Mouse (Mus musculus) midbrain, embryonic 14.5 days (tissue): ENCODE data around the gene 4930539E08Rik. TPM values are rescaled to one million over a fixed set of nuclear protein-coding genes. Genes with fewer than 3 reads are reported as not detected.

Experiments used
- ATAC-seq: fragments of 200-750 bp; cut with Nextera tagmentation; 2 replicates; pipeline ENCODE4 v1.8.0; 2017; ENCODE audit warnings: moderate number of reproducible peaks, moderate library complexity; ENCODE audit not compliant: low FRiP score, low TSS enrichment
- DNase-seq: peaks from one replicate; pipeline ENCODE4 v3.0.0-alpha.2; 2015
- H3K27ac ChIP-seq: fragments of 300-500 bp; sonication (generic); replicated peaks from 2 replicates; pipeline ENCODE4 v1.5.1; 2014; ENCODE audit warnings: mild to moderate bottlenecking, low read depth, low read length, moderate library complexity
- H3K27me3 ChIP-seq: fragments of 300-500 bp; sonication (generic); 2 replicates; pipeline ENCODE4 v1.6.1; 2014; ENCODE audit warnings: low read length, control low read depth, mixed read lengths; ENCODE audit not compliant: control insufficient read depth, insufficient read depth
- H3K36me3 ChIP-seq: fragments of 300-500 bp; sonication (generic); 2 replicates; pipeline ENCODE4 v1.6.1; 2014; ENCODE audit warnings: low read length, control low read depth; ENCODE audit not compliant: control insufficient read depth, insufficient read depth
- H3K4me1 ChIP-seq: fragments of 300-500 bp; sonication (generic); 2 replicates; pipeline ENCODE4 v1.6.1; 2014; ENCODE audit warnings: mild to moderate bottlenecking, antibody characterized with exemption, low read length, control low read depth; ENCODE audit not compliant: control insufficient read depth, insufficient read depth
- H3K4me2 ChIP-seq: fragments of 300-500 bp; sonication (generic); 2 replicates; pipeline ENCODE4 v1.6.1; 2014; ENCODE audit warnings: mild to moderate bottlenecking, low read length, moderate library complexity
- H3K4me3 ChIP-seq: fragments of 300-500 bp; sonication (generic); replicated peaks from 2 replicates; pipeline ENCODE4 v1.5.1; 2014; ENCODE audit warnings: low read depth, low read length
- H3K9ac ChIP-seq: fragments of 300-500 bp; sonication (generic); replicated peaks from 2 replicates; pipeline ENCODE4 v1.6.1; 2014; ENCODE audit warnings: mild to moderate bottlenecking, low read length, moderate library complexity
- H3K9me3 ChIP-seq: fragments of 300-500 bp; sonication (generic); 2 replicates; pipeline ENCODE4 v1.6.1; 2016; ENCODE audit warnings: low read length, control low read depth, mixed read lengths; ENCODE audit not compliant: control insufficient read depth
- WGBS: fragments of 180-500 bp; shearing (Covaris S2); extraction: QIAGEN DNeasy Blood & Tissue Kit; methylation state at CpG from one replicate; pipeline ENCODE4 v1.1.7; 2014; 5-methylcytosine and 5-hydroxymethylcytosine counted together
- polyA plus RNA-seq: library from polyadenylated mRNA; unstranded; fragments of >200 nt; fragmentation: Nextera tagmentation; extraction: Ambion mirVana; gene quantifications from 2 replicates; pipeline ENCODE4 v1.2.1, GENCODE M21; 2014

4930539E08Rik gene
- polyA plus RNA-seq, 1 experiment from 2014 or later: 1.2 TPM

- H3K9ac ChIP-seq: peak overlapping the region; percentile 18; the same call in 1 of the 2 replicates
- H3K4me1 ChIP-seq: peaks cover 16% of the 10 kb centered on the region
- H3K4me2 ChIP-seq: peak overlapping the region; percentile 28
Measured at GRCm38 (mm10) chr17:28904546-28905376, 10.4 kb downstream of the 4930539E08Rik start.

DNA sequence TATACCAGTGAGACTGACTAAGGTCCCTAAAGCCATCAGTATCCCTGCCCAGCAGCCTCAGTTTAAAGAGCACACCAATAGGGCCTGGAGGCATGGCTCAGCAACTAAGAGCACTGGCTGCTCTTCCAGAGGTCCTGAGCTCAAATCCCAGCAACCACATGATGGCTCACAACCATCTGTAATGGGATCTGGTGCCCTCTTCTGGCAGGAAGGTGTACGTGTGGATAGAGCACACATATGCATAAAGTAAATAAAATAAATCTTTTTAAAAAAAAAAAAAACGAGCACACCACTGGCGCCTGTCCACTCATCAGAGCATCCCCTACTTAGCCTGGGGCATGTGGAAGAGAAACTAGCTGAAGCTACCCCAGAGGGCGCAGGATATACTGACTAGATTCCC is 13.6 kb downstream of the 4930539E08Rik start:
- Histone ChIP-seq H3K9me3 (no peaks in the 10 kb centered on the region), H3K4me1 (peaks cover 21% of the 10 kb centered on the region), H3K27ac (no peak overlapping the region), H3K9ac (no peak overlapping the region), H3K4me2 (no peak overlapping the region), H3K27me3 (no peaks in the 10 kb centered on the region), H3K36me3 (no peaks in the 10 kb centered on the region), H3K4me3 (no peak overlapping the region)
- ATAC-seq (no peak), DNase-seq (no peak)
- 63% methylated on average over 4 of the region's 4 CpGs for WGBS

More at GRCm38 (mm10) chr17:28904546-28905376, 10.4 kb downstream of the 4930539E08Rik start:
- Histone ChIP-seq H3K36me3 (no peaks in the 10 kb centered on the region), H3K27ac (peak overlapping the region; percentile 86), H3K4me3 (no peak overlapping the region), H3K9me3 (no peaks in the 10 kb centered on the region), H3K27me3 (peaks cover 8% of the 10 kb centered on the region; the same call in 1 of the 2 replicates)
- WGBS: 23% methylated on average over 23 of the region's 23 CpGs
- DNase-seq: peak; percentile 86
- peak; percentile 79; the same call in 1 of the 2 replicates for ATAC-seq

DNA sequence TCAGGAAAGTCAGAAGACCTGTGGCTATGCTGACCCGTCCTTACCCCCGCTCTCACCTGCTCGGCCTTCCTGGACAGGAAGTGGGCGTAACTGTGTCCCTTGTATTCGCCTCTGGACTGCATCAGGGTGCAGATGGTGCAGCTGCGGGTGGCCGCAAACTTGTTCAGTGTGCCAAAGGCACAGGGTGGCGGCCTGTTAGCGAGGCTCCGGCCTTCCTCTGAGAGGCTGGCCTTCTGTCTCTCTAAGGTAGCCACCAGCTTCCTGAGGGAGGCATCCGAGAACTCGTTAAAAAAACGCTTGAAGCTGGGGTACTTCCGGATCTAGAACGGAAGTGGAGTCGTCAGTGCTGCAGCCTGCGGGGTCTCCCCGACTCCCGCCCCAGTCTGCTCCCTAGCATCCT is 15.7 kb downstream of the 4930539E08Rik start:
- H3K36me3 ChIP-seq: no peaks in the 10 kb centered on the region
- H3K27ac ChIP-seq: no peak overlapping the region
- H3K4me1 ChIP-seq: peaks cover 9% of the 10 kb centered on the region
- DNase-seq: no peak
- H3K9me3 ChIP-seq: no peaks in the 10 kb centered on the region
- no peak overlapping the region for H3K4me2 ChIP-seq
- 82% methylated on average over 19 of the region's 19 CpGs for WGBS
- no peak for ATAC-seq
- H3K4me3 ChIP-seq: no peak overlapping the region
- H3K9ac ChIP-seq: no peak overlapping the region
- no peaks in the 10 kb centered on the region for H3K27me3 ChIP-seq

DNA sequence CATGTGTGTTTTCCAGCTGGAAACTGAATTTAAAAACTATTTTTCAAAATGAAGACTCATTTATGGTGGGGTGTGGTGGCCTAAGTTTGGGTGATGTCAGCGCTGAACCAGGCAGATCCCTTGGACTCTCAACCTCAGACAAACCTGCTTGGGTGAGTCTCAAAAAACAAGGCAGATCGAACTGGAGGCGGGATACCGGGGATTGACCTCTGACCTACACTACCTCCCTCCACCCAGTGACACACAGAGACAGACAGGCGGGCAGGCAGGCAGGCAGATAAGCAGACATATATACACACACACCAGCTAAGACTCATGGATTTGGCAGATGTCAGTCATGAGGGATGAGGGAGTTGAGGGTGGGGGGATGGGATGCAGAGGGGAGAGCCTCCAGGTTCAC is 16.9 kb downstream of the 4930539E08Rik start:
- Histone ChIP-seq H3K9me3 (no peaks in the 10 kb centered on the region), H3K4me3 (no peak overlapping the region), H3K27me3 (no peaks in the 10 kb centered on the region), H3K27ac (no peak overlapping the region), H3K4me2 (no peak overlapping the region), H3K36me3 (no peaks in the 10 kb centered on the region), H3K4me1 (peaks cover 5% of the 10 kb centered on the region; the same call in 1 of the 2 replicates), H3K9ac (no peak overlapping the region)
- DNase-seq: no peak
- ATAC-seq: no peak
- 59% methylated on average over 5 of the region's 5 CpGs for WGBS

DNA sequence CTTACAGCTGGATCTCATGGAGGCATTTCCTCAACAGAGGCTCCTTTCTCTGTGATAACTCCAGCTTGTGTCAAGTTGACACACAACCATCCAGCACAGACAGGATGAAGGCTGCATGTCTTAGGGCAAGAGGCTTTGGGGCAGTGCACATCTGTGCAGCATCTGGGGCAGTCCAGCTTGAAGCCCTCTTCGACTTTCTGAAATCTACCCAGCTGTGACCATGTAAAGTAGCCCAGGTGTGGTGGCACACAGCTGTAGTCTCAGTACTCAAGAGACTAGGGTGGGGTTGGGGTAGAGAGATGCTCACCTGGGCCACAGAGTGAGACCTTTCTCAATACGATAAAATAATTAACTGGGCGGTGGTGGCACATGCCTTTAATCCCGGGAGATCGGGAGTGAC is 17.3 kb downstream of the 4930539E08Rik start:
- Histone ChIP-seq H3K36me3 (no peaks in the 10 kb centered on the region), H3K4me3 (no peak overlapping the region), H3K27me3 (no peaks in the 10 kb centered on the region), H3K4me1 (peaks cover 5% of the 10 kb centered on the region; the same call in 1 of the 2 replicates), H3K4me2 (no peak overlapping the region), H3K9me3 (no peaks in the 10 kb centered on the region), H3K27ac (no peak overlapping the region), H3K9ac (no peak overlapping the region)
- WGBS: 90% methylated on average over 5 of the region's 5 CpGs
- DNase-seq (no peak), ATAC-seq (no peak)

- Histone ChIP-seq H3K27ac (no peak overlapping the region), H3K36me3 (no peaks in the 10 kb centered on the region), H3K4me2 (no peak overlapping the region), H3K27me3 (no peaks in the 10 kb centered on the region), H3K9ac (no peak overlapping the region), H3K4me3 (no peak overlapping the region), H3K9me3 (no peaks in the 10 kb centered on the region), H3K4me1 (peaks cover 5% of the 10 kb centered on the region; the same call in 1 of the 2 replicates)
- no peak for DNase-seq
- WGBS: 94% methylated on average over 11 of the region's 11 CpGs
- ATAC-seq: no peak
Measured at GRCm38 (mm10) chr17:28896095-28896780, 18.9 kb downstream of the 4930539E08Rik start.

GRCm38 (mm10) chr17:28895217-28895875 is 19.8 kb downstream of the 4930539E08Rik start:
- ATAC-seq (no peak), DNase-seq (no peak)
- no peaks in the 10 kb centered on the region for H3K27me3 ChIP-seq
- no peak overlapping the region for H3K4me2 ChIP-seq
- no peak overlapping the region for H3K27ac ChIP-seq
- H3K4me3 ChIP-seq: no peak overlapping the region
- H3K36me3 ChIP-seq: no peaks in the 10 kb centered on the region
- H3K9ac ChIP-seq: no peak overlapping the region
- WGBS: 95% methylated on average over 21 of the region's 21 CpGs
- H3K4me1 ChIP-seq: peaks cover 5% of the 10 kb centered on the region; the same call in 1 of the 2 replicates
- H3K9me3 ChIP-seq: no peaks in the 10 kb centered on the region

- H3K9me3 ChIP-seq: no peaks in the 10 kb centered on the region
- H3K4me1 ChIP-seq: peaks cover 4% of the 10 kb centered on the region; the same call in 1 of the 2 replicates
- ATAC-seq (no peak), DNase-seq (no peak)
- no peak overlapping the region for H3K4me3 ChIP-seq
- H3K4me2 ChIP-seq: no peak overlapping the region
- no peaks in the 10 kb centered on the region for H3K36me3 ChIP-seq
- 90% methylated on average over 11 of the region's 11 CpGs for whole genome bisulfite sequencing
- no peak overlapping the region for H3K9ac ChIP-seq
- no peak overlapping the region for H3K27ac ChIP-seq
- H3K27me3 ChIP-seq: no peaks in the 10 kb centered on the region
Measured at GRCm38 (mm10) chr17:28894050-28894767, 20.9 kb downstream of the 4930539E08Rik start.
